Mouse (Mus musculus): ENCODE measurements around the gene Dph1. TPM values are rescaled to one million over a fixed set of nuclear protein-coding genes. Genes with fewer than 3 reads are reported as not detected.

Gene Dph1
- polyA plus RNA-seq, 1 experiment from 2014 or later: 12.3 TPM

DNA sequence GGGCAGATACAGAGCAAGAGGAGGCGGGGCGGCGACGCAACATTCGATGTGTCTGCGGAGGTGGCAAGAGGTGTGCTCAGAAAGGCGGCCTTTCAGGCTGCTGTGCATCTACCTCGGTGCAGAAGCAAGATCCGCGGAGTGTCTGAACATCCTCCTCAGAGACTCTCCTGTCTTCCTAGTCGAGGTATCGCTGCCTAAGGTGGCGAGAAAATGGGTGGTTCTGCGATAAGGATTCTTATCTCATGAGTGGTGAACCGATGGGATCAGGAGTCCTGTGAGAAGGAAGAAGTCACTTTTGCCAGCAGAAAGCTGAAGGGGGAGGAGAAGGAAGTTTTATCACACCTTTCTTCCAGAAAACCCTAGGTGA lies 17.3 kb downstream of the Dph1 start:
- TF ChIP-seq CTCF (IDR thresholded peaks at IDR 0.05; ENCODE audit: low read depth): no peak
- no peak for ATAC-seq
- Histone ChIP-seq H3K9ac (ENCODE audit: low read depth, low read length) (0 out of 2 replicates have a peak overlapping the region, but pooled peaks have one; percentile 28), H3K4me2 (replicated peaks; ENCODE audit: low read depth) (peak overlapping the region; percentile 92), H3K4me3 (ENCODE audit: low read depth, low read length) (peak overlapping the region; percentile 55), H3K4me1 (replicated peaks; ENCODE audit: control insufficient read depth, insufficient read depth, low read length) (peaks cover 12% of the 10 kb centered on the region), H3K27ac (ENCODE audit: low read depth, low read length) (no peak overlapping the region), H3K27me3 (replicated peaks; ENCODE audit: control insufficient read depth, insufficient read depth, low read length) (peaks cover 35% of the 10 kb centered on the region), H3K9me3 (ENCODE audit: control insufficient read depth) (no peaks in the 10 kb centered on the region), H3K36me3 (ENCODE audit: control insufficient read depth, insufficient read depth) (peaks cover 4% of the 10 kb centered on the region; the same call in 1 of the 2 replicates)
- WGBS: 2% methylated on average over 15 of the region's 15 CpGs

- Histone ChIP-seq H3K9me3 (ENCODE audit: control insufficient read depth) (no peaks in the 10 kb centered on the region), H3K36me3 (ENCODE audit: control insufficient read depth, insufficient read depth) (peaks cover 4% of the 10 kb centered on the region; the same call in 1 of the 2 replicates), H3K27ac (ENCODE audit: low read depth, low read length) (no peak overlapping the region), H3K9ac (ENCODE audit: low read depth, low read length) (peak overlapping the region; percentile 28; the same call in 1 of the 2 replicates), H3K4me2 (replicated peaks; ENCODE audit: low read depth) (peak overlapping the region; percentile 92), H3K4me1 (replicated peaks; ENCODE audit: control insufficient read depth, insufficient read depth, low read length) (peaks cover 12% of the 10 kb centered on the region), H3K27me3 (replicated peaks; ENCODE audit: control insufficient read depth, insufficient read depth, low read length) (peaks cover 40% of the 10 kb centered on the region), H3K4me3 (ENCODE audit: low read depth, low read length) (peak overlapping the region; percentile 55)
- TF ChIP-seq CTCF (IDR thresholded peaks at IDR 0.05; ENCODE audit: low read depth): no peak
- WGBS: under 1% methylated on average over 71 of the region's 71 CpGs
- ATAC-seq: peak; percentile 57
These were observed 17.8 kb downstream of the Dph1 start for GRCm38 (mm10) chr11:75173095-75173798.

DNA sequence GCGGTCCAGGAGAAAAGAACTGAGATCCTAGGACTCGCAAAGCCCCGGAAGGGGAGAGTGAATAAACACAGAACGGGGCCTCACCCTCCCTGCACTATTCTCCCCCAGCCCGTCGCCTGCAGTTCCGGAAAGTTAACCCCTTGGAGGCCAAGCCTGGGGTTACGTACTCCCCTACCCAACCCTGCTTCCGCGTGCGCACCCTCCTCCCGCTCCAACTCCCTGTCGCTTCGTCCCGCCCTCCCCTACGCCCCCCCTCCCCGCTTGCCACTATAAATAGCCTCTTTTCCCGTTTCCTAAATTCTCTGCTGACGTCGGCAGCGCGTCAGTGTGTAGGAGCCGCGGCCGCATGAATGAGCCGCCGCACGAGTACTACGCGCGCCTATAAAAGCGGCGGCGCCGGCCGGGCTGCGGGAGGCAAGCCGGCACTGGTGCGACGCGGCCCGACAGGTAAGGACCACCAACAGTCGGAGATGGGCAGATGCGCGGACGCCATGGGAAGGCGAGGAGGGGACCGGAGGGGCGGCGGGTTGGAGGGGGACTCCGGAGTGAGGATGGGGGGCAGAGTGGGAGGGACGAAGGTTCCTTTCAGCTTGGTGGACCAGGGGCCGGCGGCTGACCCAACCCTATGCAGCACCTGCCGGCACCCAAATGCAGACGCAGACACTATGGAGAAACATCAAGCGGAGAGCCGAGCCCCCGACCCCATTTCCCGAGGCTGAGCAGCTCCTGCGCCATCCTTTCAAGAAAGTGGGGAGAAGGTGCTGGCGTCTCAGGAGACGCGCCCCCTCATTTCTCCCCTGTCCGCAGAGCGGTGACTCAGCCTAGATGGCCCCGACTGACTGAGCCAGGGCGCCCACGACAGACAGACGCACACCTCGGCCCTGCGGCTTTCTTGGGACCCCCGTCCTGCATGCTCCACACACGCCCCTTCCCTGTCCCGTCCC lies 18.6 kb downstream of the Dph1 start:
- Histone ChIP-seq H3K4me3 (ENCODE audit: low read depth, low read length) (peak overlapping the region; percentile 55), H3K4me2 (replicated peaks; ENCODE audit: low read depth) (peak overlapping the region; percentile 92), H3K4me1 (replicated peaks; ENCODE audit: control insufficient read depth, insufficient read depth, low read length) (peaks cover 8% of the 10 kb centered on the region), H3K9ac (ENCODE audit: low read depth, low read length) (0 out of 2 replicates have a peak overlapping the region, but pooled peaks have one; percentile 26), H3K27me3 (replicated peaks; ENCODE audit: control insufficient read depth, insufficient read depth, low read length) (peaks cover 47% of the 10 kb centered on the region), H3K27ac (ENCODE audit: low read depth, low read length) (no peak overlapping the region), H3K36me3 (ENCODE audit: control insufficient read depth, insufficient read depth) (peaks cover under 1% of the 10 kb centered on the region; the same call in 1 of the 2 replicates), H3K9me3 (ENCODE audit: control insufficient read depth) (no peaks in the 10 kb centered on the region)
- WGBS: under 1% methylated on average over 66 of the region's 75 CpGs
- no peak for TF ChIP-seq CTCF (IDR thresholded peaks at IDR 0.05; ENCODE audit: low read depth)
- ATAC-seq: no peak

DNA sequence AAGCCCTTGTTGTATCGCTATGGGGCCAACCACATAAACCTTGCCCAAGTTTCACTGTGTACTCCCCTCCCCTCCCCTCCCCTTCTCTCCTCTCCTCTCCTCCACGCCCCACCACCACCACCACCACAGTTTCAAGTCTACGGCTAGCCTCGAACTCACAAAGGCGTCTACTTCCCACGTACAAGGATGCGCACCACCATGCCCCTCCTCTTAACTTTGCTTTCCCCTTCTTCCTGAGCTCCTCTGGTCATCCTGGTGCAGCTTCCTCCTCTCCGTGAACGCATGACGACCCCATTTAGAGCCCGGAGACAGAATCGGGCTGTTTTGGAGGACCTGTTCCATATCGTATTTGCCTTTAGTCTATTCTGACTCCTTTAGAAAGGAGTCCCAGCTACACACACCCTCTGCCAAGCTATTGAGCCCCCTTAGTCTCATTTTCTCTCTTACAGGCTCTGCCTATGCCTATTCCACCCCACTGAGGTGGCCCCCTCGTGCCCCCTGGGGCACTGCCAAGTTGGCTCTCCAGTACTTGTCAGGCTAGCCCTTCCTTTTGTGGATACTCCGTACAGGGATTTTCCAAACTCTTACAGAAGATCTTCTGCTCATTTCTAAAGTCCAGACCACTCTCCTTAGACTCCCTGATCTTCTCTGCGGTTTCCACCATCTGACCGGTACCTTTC lies 19.7 kb downstream of the Dph1 start:
- no peak for TF ChIP-seq CTCF (IDR thresholded peaks at IDR 0.05; ENCODE audit: low read depth)
- H3K36me3 ChIP-seq (ENCODE audit: control insufficient read depth, insufficient read depth): no peaks in the 10 kb centered on the region; the same call in 1 of the 2 replicates
- no peak for ATAC-seq
- H3K4me2 ChIP-seq (replicated peaks; ENCODE audit: low read depth): peak overlapping the region; percentile 92; the same call in 1 of the 2 replicates
- H3K9me3 ChIP-seq (ENCODE audit: control insufficient read depth): no peaks in the 10 kb centered on the region
- H3K4me3 ChIP-seq (ENCODE audit: low read depth, low read length): peak overlapping the region; percentile 55
- WGBS: 12% methylated on average over 17 of the region's 17 CpGs
- peaks cover 57% of the 10 kb centered on the region for H3K27me3 ChIP-seq (replicated peaks; ENCODE audit: control insufficient read depth, insufficient read depth, low read length)
- no peak overlapping the region for H3K9ac ChIP-seq (ENCODE audit: low read depth, low read length)
- peaks cover 10% of the 10 kb centered on the region for H3K4me1 ChIP-seq (replicated peaks; ENCODE audit: control insufficient read depth, insufficient read depth, low read length)
- H3K27ac ChIP-seq (ENCODE audit: low read depth, low read length): no peak overlapping the region

- no peak overlapping the region for H3K27ac ChIP-seq (ENCODE audit: low read depth, low read length)
- peak; percentile 49 for ATAC-seq
- TF ChIP-seq CTCF (IDR thresholded peaks at IDR 0.05; ENCODE audit: low read depth): peak; percentile 89
- H3K27me3 ChIP-seq (replicated peaks; ENCODE audit: control insufficient read depth, insufficient read depth, low read length): peaks cover 62% of the 10 kb centered on the region
- H3K9me3 ChIP-seq (ENCODE audit: control insufficient read depth): no peaks in the 10 kb centered on the region
- peak overlapping the region; percentile 67 for H3K4me3 ChIP-seq (ENCODE audit: low read depth, low read length)
- under 1% methylated on average over 38 of the region's 38 CpGs for WGBS
- peak overlapping the region; percentile 91 for H3K4me2 ChIP-seq (replicated peaks; ENCODE audit: low read depth)
- H3K4me1 ChIP-seq (replicated peaks; ENCODE audit: control insufficient read depth, insufficient read depth, low read length): peaks cover 12% of the 10 kb centered on the region
- H3K9ac ChIP-seq (ENCODE audit: low read depth, low read length): no peak overlapping the region
- H3K36me3 ChIP-seq (ENCODE audit: control insufficient read depth, insufficient read depth): peaks cover 5% of the 10 kb centered on the region; the same call in 1 of the 2 replicates
These were observed 20.8 kb downstream of the Dph1 start for GRCm38 (mm10) chr11:75170136-75170751.
